Mouse (Mus musculus): ENCODE measurements at regions not wholly inside any gene's neighbourhood (a gene's known extent, or its start where the extent isn't known, plus 50 kb on each side); places are given as distances from the start of the nearest gene placed in this dataset.

DNA sequence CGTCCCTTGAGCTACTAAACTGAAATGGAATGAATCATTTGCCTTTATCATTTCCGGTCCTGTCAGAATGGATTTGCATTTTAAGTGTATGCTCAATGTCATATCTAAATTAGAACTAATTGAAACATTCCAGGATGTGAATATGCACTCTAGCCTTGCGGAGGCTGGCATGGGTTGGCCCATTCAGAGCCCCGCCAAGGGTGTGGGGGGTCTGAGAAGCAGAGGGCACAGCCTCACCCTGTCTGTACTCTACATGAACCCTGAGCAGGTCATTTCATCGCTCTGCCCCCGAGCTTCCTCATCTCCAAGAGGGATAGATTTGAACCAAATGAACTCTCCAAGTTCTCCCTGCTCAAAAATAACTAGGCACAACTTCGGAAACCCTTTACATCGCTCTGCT is 250.1 kb upstream of the Cdh5 start:
- TF ChIP-seq CTCF (IDR thresholded peaks at IDR 0.05) (no peak), EP300 (IDR thresholded peaks at IDR 0.05; ENCODE audit: insufficient read depth, low read depth, low read length) (no peak), POLR2A (IDR thresholded peaks at IDR 0.05; ENCODE audit: insufficient read depth, low read depth, low read length) (no peak)
- no peaks in the 10 kb centered on the region for H3K79me2 ChIP-seq (replicated peaks; ENCODE audit: control insufficient read depth, insufficient read depth, low read length)
- H3K36me3 ChIP-seq (ENCODE audit: control insufficient read depth, insufficient read depth, low read length): no peaks in the 10 kb centered on the region
- H3K4me3 ChIP-seq: no peak overlapping the region
- intact Hi-C loops (cut with DNase I): no loop called here
- H3K27me3 ChIP-seq (ENCODE audit: control insufficient read depth, insufficient read depth, low read length): no peaks in the 10 kb centered on the region
- no peak for DNase-seq
- H3K4me1 ChIP-seq (ENCODE audit: control insufficient read depth, insufficient read depth, low read length): no peaks in the 10 kb centered on the region
- H3K27ac ChIP-seq: no peak overlapping the region
- H3K9ac ChIP-seq (ENCODE audit: low read depth, low read length): no peak overlapping the region
- 72% methylated on average over 8 of the region's 8 CpGs for WGBS

GRCm38 (mm10) chr8:103853048-103853447 is 248.4 kb upstream of the Cdh5 start:
- Histone ChIP-seq H3K27ac (no peak overlapping the region), H3K27me3 (ENCODE audit: control insufficient read depth, insufficient read depth, low read length) (no peaks in the 10 kb centered on the region), H3K9ac (ENCODE audit: low read depth, low read length) (no peak overlapping the region), H3K4me3 (no peak overlapping the region), H3K79me2 (replicated peaks; ENCODE audit: control insufficient read depth, insufficient read depth, low read length) (no peaks in the 10 kb centered on the region), H3K36me3 (ENCODE audit: control insufficient read depth, insufficient read depth, low read length) (no peaks in the 10 kb centered on the region), H3K4me1 (ENCODE audit: control insufficient read depth, insufficient read depth, low read length) (no peaks in the 10 kb centered on the region)
- DNase-seq: no peak
- 59% methylated on average over 4 of the region's 4 CpGs for WGBS
- intact Hi-C loops (cut with DNase I): no loop called here
- TF ChIP-seq POLR2A (IDR thresholded peaks at IDR 0.05; ENCODE audit: insufficient read depth, low read depth, low read length) (no peak), EP300 (IDR thresholded peaks at IDR 0.05; ENCODE audit: insufficient read depth, low read depth, low read length) (no peak), CTCF (IDR thresholded peaks at IDR 0.05) (no peak)

- no peak for DNase-seq
- Histone ChIP-seq H3K36me3 (ENCODE audit: control insufficient read depth, insufficient read depth, low read length) (no peaks in the 10 kb centered on the region), H3K27ac (no peak overlapping the region), H3K79me2 (replicated peaks; ENCODE audit: control insufficient read depth, insufficient read depth, low read length) (no peaks in the 10 kb centered on the region), H3K9ac (ENCODE audit: low read depth, low read length) (no peak overlapping the region), H3K4me3 (no peak overlapping the region), H3K4me1 (ENCODE audit: control insufficient read depth, insufficient read depth, low read length) (no peaks in the 10 kb centered on the region), H3K27me3 (ENCODE audit: control insufficient read depth, insufficient read depth, low read length) (no peaks in the 10 kb centered on the region)
- TF ChIP-seq POLR2A (IDR thresholded peaks at IDR 0.05; ENCODE audit: insufficient read depth, low read depth, low read length) (no peak), CTCF (IDR thresholded peaks at IDR 0.05) (no peak), EP300 (IDR thresholded peaks at IDR 0.05; ENCODE audit: insufficient read depth, low read depth, low read length) (no peak)
- intact Hi-C loops (cut with DNase I): loop anchor here (5.0 kb wide), 1 partner anchor 172 kb away; no protein-coding TSS in a partner anchor
- 45% methylated on average over 9 of the region's 9 CpGs for WGBS
Observed at GRCm38 (mm10) chr8:103855291-103855690, 246.1 kb upstream of the Cdh5 start.

- DNase-seq: no peak
- WGBS: 70% methylated on average over 1 of the region's 1 CpGs
- no peak overlapping the region for H3K27ac ChIP-seq
- no peaks in the 10 kb centered on the region for H3K79me2 ChIP-seq (replicated peaks; ENCODE audit: control insufficient read depth, insufficient read depth, low read length)
- H3K4me3 ChIP-seq: no peak overlapping the region
- intact Hi-C loops (cut with DNase I): loop anchor here (5.0 kb wide), 1 partner anchor 168 kb away; no protein-coding TSS in a partner anchor
- TF ChIP-seq CTCF (IDR thresholded peaks at IDR 0.05) (no peak), POLR2A (IDR thresholded peaks at IDR 0.05; ENCODE audit: insufficient read depth, low read depth, low read length) (no peak), EP300 (IDR thresholded peaks at IDR 0.05; ENCODE audit: insufficient read depth, low read depth, low read length) (no peak)
- H3K4me1 ChIP-seq (ENCODE audit: control insufficient read depth, insufficient read depth, low read length): no peaks in the 10 kb centered on the region
- no peaks in the 10 kb centered on the region for H3K36me3 ChIP-seq (ENCODE audit: control insufficient read depth, insufficient read depth, low read length)
- no peaks in the 10 kb centered on the region for H3K27me3 ChIP-seq (ENCODE audit: control insufficient read depth, insufficient read depth, low read length)
- H3K9ac ChIP-seq (ENCODE audit: low read depth, low read length): no peak overlapping the region
Observed at GRCm38 (mm10) chr8:103859130-103859529, 242.3 kb upstream of the Cdh5 start.

GRCm38 (mm10) chr8:103873598-103874502 is 227.6 kb upstream of the Cdh5 start:
- peak; percentile 51 to 60 for DNase-seq
- TF ChIP-seq EP300 (IDR thresholded peaks at IDR 0.05; ENCODE audit: insufficient read depth, low read depth, low read length): no peak
- no peak for TF ChIP-seq POLR2A (IDR thresholded peaks at IDR 0.05; ENCODE audit: insufficient read depth, low read depth, low read length)
- no peak for TF ChIP-seq CTCF (IDR thresholded peaks at IDR 0.05)
- 25% methylated on average over 7 of the region's 7 CpGs for WGBS
- Histone ChIP-seq H3K27me3 (ENCODE audit: control insufficient read depth, insufficient read depth, low read length) (no peaks in the 10 kb centered on the region), H3K27ac (no peak overlapping the region; the same call in 1 of the 2 replicates), H3K79me2 (replicated peaks; ENCODE audit: control insufficient read depth, insufficient read depth, low read length) (no peaks in the 10 kb centered on the region), H3K4me1 (ENCODE audit: control insufficient read depth, insufficient read depth, low read length) (peaks cover 4% of the 10 kb centered on the region; the same call in 1 of the 2 replicates), H3K36me3 (ENCODE audit: control insufficient read depth, insufficient read depth, low read length) (no peaks in the 10 kb centered on the region), H3K9ac (ENCODE audit: low read depth, low read length) (no peak overlapping the region), H3K4me3 (no peak overlapping the region)
- intact Hi-C loops (cut with DNase I): no loop called here

- 49% methylated on average over 8 of the region's 8 CpGs for WGBS
- H3K27me3 ChIP-seq (ENCODE audit: control insufficient read depth, insufficient read depth, low read length): no peaks in the 10 kb centered on the region
- H3K36me3 ChIP-seq (ENCODE audit: control insufficient read depth, insufficient read depth, low read length): no peaks in the 10 kb centered on the region
- no peak overlapping the region for H3K9ac ChIP-seq (ENCODE audit: low read depth, low read length)
- H3K27ac ChIP-seq: no peak overlapping the region; the same call in 1 of the 2 replicates
- H3K4me3 ChIP-seq: no peak overlapping the region
- intact Hi-C loops (cut with DNase I): no loop called here
- H3K79me2 ChIP-seq (replicated peaks; ENCODE audit: control insufficient read depth, insufficient read depth, low read length): no peaks in the 10 kb centered on the region
- peaks cover 4% of the 10 kb centered on the region; the same call in 1 of the 2 replicates for H3K4me1 ChIP-seq (ENCODE audit: control insufficient read depth, insufficient read depth, low read length)
- TF ChIP-seq POLR2A (IDR thresholded peaks at IDR 0.05; ENCODE audit: insufficient read depth, low read depth, low read length) (no peak), EP300 (IDR thresholded peaks at IDR 0.05; ENCODE audit: insufficient read depth, low read depth, low read length) (no peak), CTCF (IDR thresholded peaks at IDR 0.05) (no peak)
- DNase-seq: no peak
Observed at GRCm38 (mm10) chr8:103874506-103874905, 226.9 kb upstream of the Cdh5 start.

Measured in heart, adult 2 months (tissue).